Mouse (Mus musculus) spleen, embryonic (tissue): ENCODE measurements at regions not wholly inside any gene's neighbourhood (a gene's known extent, or its start where the extent isn't known, plus 50 kb on each side); places are given as distances from the start of the nearest gene placed in this dataset.

Source experiments
- CTCF ChIA-PET: fragments of 350-600 bp; sonication (Branson Sonifier 250); formaldehyde crosslinking; loops from one replicate; lab custom pipeline; 2022; lab: Charles Lee

- CTCF ChIA-PET = no interaction called here
Measured at GRCm38 (mm10) chr1:105206216-105206615, 150.3 kb downstream of the Rnf152 start.

DNA sequence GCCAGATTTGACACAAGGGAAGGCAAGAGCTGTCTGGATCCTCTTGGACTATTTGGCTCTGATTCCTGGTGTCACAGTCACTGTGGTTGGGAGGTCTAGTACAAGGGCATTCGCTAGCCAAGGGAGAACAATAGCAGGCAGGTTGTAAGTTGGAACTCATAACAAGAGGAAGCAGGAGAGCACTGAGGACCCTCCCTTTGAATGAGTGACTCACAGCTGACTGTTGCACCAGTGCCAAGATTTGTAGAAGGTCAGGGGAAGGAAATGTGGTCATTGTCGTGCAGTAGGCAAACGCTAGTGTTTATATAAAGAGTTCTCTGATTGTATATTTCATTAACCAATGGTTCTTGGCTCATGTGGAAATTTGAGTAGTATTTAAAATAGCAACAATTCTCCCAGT is 157.2 kb downstream of the Rnf152 start:
- CTCF ChIA-PET = no interaction called here

GRCm38 (mm10) chr1:105191126-105191525 is 165.4 kb downstream of the Rnf152 start:
- CTCF ChIA-PET = no interaction called here

GRCm38 (mm10) chr1:105188920-105189266 is 167.6 kb downstream of the Rnf152 start:
- CTCF ChIA-PET = no interaction called here

DNA sequence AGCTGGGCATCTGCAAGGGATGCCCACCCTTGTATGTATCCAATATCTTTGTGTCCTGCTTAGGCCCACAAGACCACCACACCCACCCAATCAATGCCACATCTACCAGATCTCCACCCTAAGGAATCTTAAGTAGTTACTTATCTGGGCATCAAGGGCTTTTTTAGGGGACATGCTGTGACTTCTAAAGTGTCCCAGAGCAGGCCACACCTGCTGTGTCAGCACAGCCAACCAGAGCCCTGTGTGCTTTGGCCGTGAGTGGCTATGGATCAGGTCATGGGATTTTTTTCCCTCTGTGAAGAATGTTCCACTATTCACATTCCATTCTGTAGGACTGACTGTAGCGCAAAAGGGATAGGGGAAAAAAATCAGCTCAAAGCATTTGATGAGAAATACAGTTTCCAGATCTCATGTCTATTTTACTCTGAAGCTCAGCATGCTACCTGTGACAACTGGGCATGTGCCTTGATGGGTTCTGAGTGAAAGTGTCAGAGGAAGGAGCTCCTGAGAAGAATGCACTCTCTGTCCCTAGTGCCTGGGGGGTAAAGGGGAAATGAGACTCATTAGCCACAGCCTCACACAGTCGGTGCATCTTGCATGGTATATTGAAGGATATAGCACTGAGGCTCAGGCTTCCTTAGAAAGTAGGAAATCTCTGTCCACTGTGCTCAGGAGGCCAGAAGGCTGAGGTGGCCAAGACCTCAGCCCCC is 168.1 kb downstream of the Rnf152 start:
- CTCF ChIA-PET = interaction anchor here (0.7 kb wide), 1 partner anchor 79 kb away, joined by 3 read pairs; no protein-coding TSS in a partner anchor

DNA sequence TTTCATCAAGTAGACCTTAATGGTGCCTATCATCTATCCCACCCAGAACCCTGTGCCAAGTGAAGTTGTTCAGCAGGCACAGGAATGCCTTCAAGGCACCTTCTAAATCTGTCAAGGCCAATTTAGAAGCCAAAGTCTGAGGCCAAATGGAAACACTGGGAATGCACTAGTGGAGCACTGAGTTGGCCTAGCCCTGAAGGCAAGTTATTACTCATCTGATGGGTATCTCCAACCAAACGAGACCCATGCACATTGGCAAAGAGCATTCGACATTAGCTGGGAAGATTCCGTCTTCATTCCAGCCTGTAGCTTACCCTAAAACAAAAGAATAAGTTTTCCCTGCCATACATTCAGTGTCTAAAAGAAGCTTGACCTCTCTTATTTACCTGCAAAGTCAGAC is 172.0 kb downstream of the Rnf152 start:
- CTCF ChIA-PET = no interaction called here

- CTCF ChIA-PET = no interaction called here
Measured at GRCm38 (mm10) chr1:105179371-105179823, 177.1 kb downstream of the Rnf152 start.

- CTCF ChIA-PET = no interaction called here
Measured at GRCm38 (mm10) chr1:105178773-105179172, 177.7 kb downstream of the Rnf152 start.

GRCm38 (mm10) chr1:105177938-105178337 is 178.6 kb downstream of the Rnf152 start:
- CTCF ChIA-PET = no interaction called here

- CTCF ChIA-PET = interaction anchor here (0.7 kb wide), 1 partner anchor 12 kb away, joined by 6 read pairs; no protein-coding TSS in a partner anchor
Measured at GRCm38 (mm10) chr1:105177015-105177762, 179.3 kb downstream of the Rnf152 start.

GRCm38 (mm10) chr1:105170979-105171378 is 185.5 kb downstream of the Rnf152 start:
- CTCF ChIA-PET = no interaction called here

- CTCF ChIA-PET = no interaction called here
Measured at GRCm38 (mm10) chr1:105170114-105170506, 186.4 kb downstream of the Rnf152 start.

- CTCF ChIA-PET = interaction anchor here (0.6 kb wide), 1 partner anchor 112 kb away, joined by 4 read pairs; no protein-coding TSS in a partner anchor
Measured at GRCm38 (mm10) chr1:105169455-105170113, 186.9 kb downstream of the Rnf152 start.

- CTCF ChIA-PET = no interaction called here
Measured at GRCm38 (mm10) chr1:105168808-105169207, 187.7 kb downstream of the Rnf152 start.

DNA sequence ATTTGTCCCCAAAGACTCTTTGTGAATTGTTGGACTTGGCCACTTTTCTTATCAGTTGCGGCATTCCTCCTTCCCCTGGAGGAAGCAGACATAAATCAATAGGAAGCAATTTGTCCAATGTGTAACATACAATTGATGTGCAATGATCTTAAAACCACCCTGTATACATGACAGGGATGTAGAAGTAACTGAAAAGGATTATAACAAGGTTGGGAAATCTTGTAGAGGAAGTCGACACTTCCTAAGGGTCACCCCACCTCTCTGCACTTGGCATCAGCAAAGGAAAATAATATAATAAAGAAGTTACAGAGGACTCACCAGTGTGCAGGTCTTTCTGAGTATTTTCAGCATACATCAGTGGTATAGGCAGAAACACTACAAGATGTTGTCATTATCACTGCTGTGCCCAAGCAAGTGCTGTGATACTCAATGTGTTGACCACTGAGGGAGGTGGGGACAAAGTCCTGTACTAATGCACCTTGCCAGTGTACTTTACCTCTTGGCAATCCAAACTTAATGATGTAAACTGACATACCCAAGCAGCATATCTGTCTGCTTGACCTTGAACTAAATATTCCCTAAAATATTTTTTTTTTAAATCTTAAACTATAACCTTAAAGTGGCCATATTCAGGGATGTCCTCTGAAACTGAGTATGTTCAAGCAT is 198.9 kb downstream of the Rnf152 start:
- CTCF ChIA-PET = no interaction called here

GRCm38 (mm10) chr1:105152175-105152828 is 204.2 kb downstream of the Rnf152 start:
- CTCF ChIA-PET = no interaction called here

DNA sequence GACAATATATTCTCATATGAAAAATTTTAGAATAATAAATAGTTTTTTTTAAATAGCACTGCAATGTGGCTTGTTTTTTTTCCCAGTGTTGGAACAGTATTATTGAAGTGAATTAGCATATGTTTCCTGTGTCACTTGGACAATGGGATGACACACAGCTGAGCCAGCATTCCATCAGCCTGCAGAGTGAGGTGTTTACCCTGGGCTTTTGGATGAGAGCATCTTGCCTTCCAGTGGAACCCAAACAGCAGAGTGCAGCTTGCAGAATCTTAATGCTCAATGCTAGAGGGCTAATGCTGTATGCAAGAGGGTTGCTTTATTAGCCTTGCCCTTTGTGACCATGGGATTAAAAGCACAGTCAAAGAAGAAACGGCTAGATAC is 205.1 kb downstream of the Rnf152 start:
- CTCF ChIA-PET = no interaction called here

DNA sequence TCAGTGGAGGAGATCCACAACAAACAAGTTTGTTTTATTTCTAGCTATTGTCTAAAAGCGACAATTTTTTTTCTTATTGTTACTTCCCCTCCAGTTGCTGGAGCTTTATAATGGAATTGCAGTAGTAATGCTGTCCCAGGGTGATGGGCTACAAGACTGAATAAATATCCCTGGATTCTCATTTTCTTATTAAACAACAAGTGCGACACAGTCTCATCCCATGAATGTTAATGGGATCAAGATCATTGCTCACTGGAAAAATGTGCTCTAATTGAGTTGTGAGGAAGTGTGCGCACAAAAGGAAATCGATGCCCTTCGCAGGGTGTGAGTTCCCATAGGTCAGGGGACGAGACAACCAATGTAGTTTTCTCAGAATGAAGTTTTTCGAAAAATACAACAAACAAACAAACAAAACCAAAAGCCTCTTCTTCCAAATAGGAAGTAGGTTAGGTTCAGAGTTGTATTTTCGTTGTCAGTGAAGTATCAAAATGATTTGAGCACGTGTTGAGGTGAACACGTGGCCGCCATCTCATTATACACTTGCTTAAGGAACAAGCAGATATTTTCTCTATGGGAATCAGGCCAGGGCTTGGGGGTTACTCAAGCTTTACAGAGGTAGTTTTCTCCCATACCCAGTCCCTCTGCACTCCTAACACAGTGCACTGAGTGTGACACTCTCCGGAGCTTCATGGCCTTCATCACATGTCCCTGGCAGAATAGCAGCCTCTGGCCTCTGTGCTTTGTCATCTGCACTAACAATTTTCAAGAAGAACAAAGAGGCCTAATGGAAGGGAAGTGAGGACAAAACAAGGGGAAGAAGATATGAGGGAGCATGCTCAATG is 205.7 kb downstream of the Rnf152 start:
- CTCF ChIA-PET = no interaction called here

- CTCF ChIA-PET = no interaction called here
Measured at GRCm38 (mm10) chr1:105148792-105149191, 207.7 kb downstream of the Rnf152 start.

GRCm38 (mm10) chr1:105148048-105148447 is 208.5 kb downstream of the Rnf152 start:
- CTCF ChIA-PET = no interaction called here
